Mouse (Mus musculus) kidney, postnatal 0 days (tissue): ENCODE data around the gene Nbl1. TPM values are rescaled to one million over a fixed set of nuclear protein-coding genes. Genes with fewer than 3 reads are reported as not detected.

Experiments
- ATAC-seq: fragments of 200-750 bp; cut with Nextera tagmentation; replicated peaks from 2 replicates; pipeline ENCODE4 v1.8.0; 2017; ENCODE audit warnings: low read depth, moderate number of reproducible peaks, moderate TSS enrichment, moderate library complexity; ENCODE audit not compliant: low FRiP score
- DNase-seq: peaks from one replicate; pipeline ENCODE4 v3.0.0-alpha.2; 2016; ENCODE audit warnings: low spot score
- H3K27ac ChIP-seq: fragments of 300-500 bp; sonication (generic); 2 replicates; pipeline ENCODE4 v1.5.1; 2014; ENCODE audit warnings: mild to moderate bottlenecking
- H3K27me3 ChIP-seq: fragments of 300-500 bp; sonication (generic); 2 replicates; pipeline ENCODE4 v1.6.1; 2014; ENCODE audit warnings: low read length, mixed read lengths; ENCODE audit not compliant: insufficient read depth
- H3K36me3 ChIP-seq: fragments of 300-500 bp; sonication (generic); 2 replicates; pipeline ENCODE4 v1.6.1; 2014; ENCODE audit warnings: low read length, mixed read lengths; ENCODE audit not compliant: insufficient read depth
- H3K4me1 ChIP-seq: fragments of 300-500 bp; sonication (generic); replicated peaks from 2 replicates; pipeline ENCODE4 v1.6.1; 2014; ENCODE audit warnings: antibody characterized with exemption, low read length, mixed read lengths; ENCODE audit not compliant: insufficient read depth
- H3K4me2 ChIP-seq: fragments of 300-500 bp; sonication (generic); 2 replicates; pipeline ENCODE4 v1.6.1; 2014; ENCODE audit warnings: mild to moderate bottlenecking, low read length, moderate library complexity, mixed read lengths
- H3K4me3 ChIP-seq: fragments of 300-500 bp; sonication (generic); replicated peaks from 2 replicates; pipeline ENCODE4 v1.5.1; 2014; ENCODE audit warnings: low read depth, low read length
- H3K9ac ChIP-seq: fragments of 300-500 bp; sonication (generic); 2 replicates; pipeline ENCODE4 v1.6.1; 2014; ENCODE audit warnings: low read depth, low read length
- H3K9me3 ChIP-seq: fragments of 300-500 bp; sonication (generic); replicated peaks from 2 replicates; pipeline ENCODE4 v1.6.1; 2016; ENCODE audit warnings: low read length, inconsistent platforms, mixed read lengths
- CTCF ChIP-seq: IDR thresholded peaks from 2 replicates; pipeline ENCODE4 v1.5.1; 2016; ENCODE audit warnings: antibody characterized with exemption, low read depth, mild to moderate bottlenecking, moderate library complexity
- WGBS: fragments of 180-500 bp; shearing (Covaris S2); extraction: QIAGEN DNeasy Blood & Tissue Kit; methylation state at CpG from one replicate; pipeline ENCODE4 v1.1.7; 2014; 5-methylcytosine and 5-hydroxymethylcytosine counted together
- polyA plus RNA-seq: library from polyadenylated mRNA; unstranded; fragments of >200 nt; fragmentation: Nextera tagmentation; extraction: Ambion mirVana; gene quantifications from 2 replicates; pipeline ENCODE4 v1.2.1, GENCODE M21; 2015

Gene Nbl1
- polyA plus RNA-seq, 1 experiment from 2014 or later = 39.4 TPM

DNA sequence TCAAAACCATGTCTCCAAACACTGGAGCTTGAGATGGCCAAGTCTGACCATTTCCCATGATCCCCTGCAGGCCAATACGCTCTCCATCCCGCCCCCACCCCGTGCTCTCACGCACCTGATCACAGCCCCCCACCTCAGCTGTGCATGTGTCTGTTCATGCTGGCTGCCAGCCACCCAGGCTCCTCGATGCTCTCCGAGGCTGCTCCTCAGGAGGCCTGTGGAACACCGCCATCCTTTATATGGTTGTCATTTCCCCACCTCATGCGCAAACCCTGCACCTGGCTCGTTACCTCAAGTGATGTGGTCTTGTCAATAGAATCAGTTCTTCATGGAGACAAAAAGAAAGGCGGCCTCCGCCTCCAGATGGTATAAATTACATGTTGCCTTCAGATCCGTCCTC is 60.3 kb downstream of the Nbl1 start:
- no peak for ATAC-seq
- DNase-seq = no peak
- 82% methylated on average over 12 of the region's 12 CpGs for WGBS

More for the DNA sequence above, 60.3 kb downstream of the Nbl1 start:
- H3K36me3 ChIP-seq = 0 out of 2 replicates have a peak, but pooled peaks cover 3% of the 10 kb centered on the region
- no peak overlapping the region for H3K4me3 ChIP-seq
- H3K9ac ChIP-seq = no peak overlapping the region
- 0 out of 2 replicates have a peak, but pooled peaks cover 2% of the 10 kb centered on the region for H3K4me1 ChIP-seq
- H3K27ac ChIP-seq = no peak overlapping the region
- no peaks in the 10 kb centered on the region for H3K9me3 ChIP-seq
- no peak overlapping the region for H3K4me2 ChIP-seq
- no peak for TF ChIP-seq CTCF
- H3K27me3 ChIP-seq = no peaks in the 10 kb centered on the region

Other genes with a start within 250 kb of the Nbl1 start
- gene Pla2g5, start 229.5 kb downstream of the Nbl1 start, polyA plus RNA-seq = 0.68 and 1.0 TPM in 2 replicates
- gene Gm13030, start 219.0 kb downstream of the Nbl1 start, polyA plus RNA-seq = not detected in 2 replicates
- 0.47 TPM in 1 of 2 replicates, not detected in the other for gene Pla2g2e, start 215.1 kb downstream of the Nbl1 start, polyA plus RNA-seq
- 3.1 and 3.5 TPM in 2 replicates for gene Otud3, start 179.0 kb downstream of the Nbl1 start, polyA plus RNA-seq
- 15.9 and 17.7 TPM in 2 replicates for gene Rnf186, start 125.9 kb downstream of the Nbl1 start, polyA plus RNA-seq
- 10.2 and 10.8 TPM in 2 replicates for gene Tmco4, start 120.1 kb downstream of the Nbl1 start, polyA plus RNA-seq
- gene Htr6, start 17.4 kb downstream of the Nbl1 start, polyA plus RNA-seq = 0.12 TPM in 1 of 2 replicates, not detected in the other
- gene Minos1, start 38.1 kb upstream of the Nbl1 start, polyA plus RNA-seq = 796 and 875 TPM in 2 replicates
- gene Capzb, start 99.9 kb upstream of the Nbl1 start, polyA plus RNA-seq = 304 and 348 TPM in 2 replicates
- 21.3 and 24.0 TPM in 2 replicates for gene Pqlc2, start 217.7 kb upstream of the Nbl1 start, polyA plus RNA-seq
- gene Akr7a5, start 217.8 kb upstream of the Nbl1 start, polyA plus RNA-seq = 220 and 232 TPM in 2 replicates